Mouse (Mus musculus): ENCODE results near the gene Lhfp. TPM values are rescaled to one million over a fixed set of nuclear protein-coding genes. Genes with fewer than 3 reads are reported as not detected.

Gene Lhfp
- polyA plus RNA-seq, 1 experiment from 2014 or later = 12.9 TPM

DNA sequence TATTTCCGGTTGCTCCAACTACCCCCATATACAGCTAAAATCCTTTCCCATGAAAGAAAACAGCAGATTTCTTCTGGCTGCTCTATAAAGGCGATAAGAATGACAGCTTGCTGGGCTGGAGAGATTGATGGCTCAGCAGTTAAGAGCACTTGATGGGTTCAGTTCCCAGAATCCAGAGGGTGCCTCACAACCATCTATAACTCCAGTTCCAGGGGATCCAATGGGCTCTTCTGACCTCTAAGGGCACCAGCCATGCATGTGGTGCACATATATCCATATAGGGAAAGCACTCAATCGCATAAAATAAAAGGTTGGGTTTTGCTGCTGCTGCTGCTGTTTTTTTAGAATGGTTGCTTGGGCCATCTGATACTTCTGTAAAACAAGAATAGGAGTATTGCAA lies 251.1 kb downstream of the Lhfp start:
- ATAC-seq (replicated peaks; ENCODE audit: low FRiP score) = no peak
- Histone ChIP-seq H3K9me3 (ENCODE audit: control insufficient read depth, low read length) (no peaks in the 10 kb centered on the region), H3K4me3 (ENCODE audit: low read depth, low read length) (no peak overlapping the region), H3K4me1 (replicated peaks; ENCODE audit: control insufficient read depth, insufficient read depth, low read length) (no peaks in the 10 kb centered on the region), H3K4me2 (no peak overlapping the region), H3K27me3 (replicated peaks; ENCODE audit: control insufficient read depth, insufficient read depth, low read length) (no peaks in the 10 kb centered on the region), H3K9ac (ENCODE audit: low read depth, low read length) (no peak overlapping the region), H3K36me3 (ENCODE audit: control insufficient read depth, insufficient read depth, low read length) (no peaks in the 10 kb centered on the region), H3K27ac (ENCODE audit: low read depth, low read length) (no peak overlapping the region)
- no peak for DNase-seq (ENCODE audit: low spot score)
- 59% methylated on average over 3 of the region's 3 CpGs for WGBS

DNA sequence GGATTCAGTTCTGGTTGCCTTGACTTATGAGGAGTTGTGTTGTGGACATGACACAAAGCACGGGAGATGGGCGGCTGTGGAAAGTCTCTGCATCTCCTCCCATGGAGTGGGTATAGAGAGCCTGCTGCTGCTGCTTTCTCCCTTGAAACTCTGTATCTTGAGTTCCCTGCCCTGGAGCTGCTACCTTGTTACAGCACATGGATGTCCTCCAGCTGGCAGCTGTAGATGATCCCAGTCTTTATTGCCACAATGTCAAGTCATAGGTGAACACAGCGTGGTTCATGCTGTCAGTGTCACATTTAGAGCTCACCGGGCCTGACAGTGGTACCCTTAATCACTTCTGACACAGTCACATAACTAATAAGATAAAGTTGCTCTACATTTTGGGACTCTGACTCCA lies 251.7 kb downstream of the Lhfp start:
- DNase-seq (ENCODE audit: low spot score) (no peak), ATAC-seq (replicated peaks; ENCODE audit: low FRiP score) (no peak)
- Histone ChIP-seq H3K36me3 (ENCODE audit: control insufficient read depth, insufficient read depth, low read length) (no peaks in the 10 kb centered on the region), H3K9me3 (ENCODE audit: control insufficient read depth, low read length) (no peaks in the 10 kb centered on the region), H3K27ac (ENCODE audit: low read depth, low read length) (no peak overlapping the region), H3K27me3 (replicated peaks; ENCODE audit: control insufficient read depth, insufficient read depth, low read length) (no peaks in the 10 kb centered on the region), H3K4me2 (no peak overlapping the region), H3K4me3 (ENCODE audit: low read depth, low read length) (no peak overlapping the region), H3K9ac (ENCODE audit: low read depth, low read length) (no peak overlapping the region), H3K4me1 (replicated peaks; ENCODE audit: control insufficient read depth, insufficient read depth, low read length) (no peaks in the 10 kb centered on the region)
- 83% methylated on average over 4 of the region's 4 CpGs for WGBS

DNA sequence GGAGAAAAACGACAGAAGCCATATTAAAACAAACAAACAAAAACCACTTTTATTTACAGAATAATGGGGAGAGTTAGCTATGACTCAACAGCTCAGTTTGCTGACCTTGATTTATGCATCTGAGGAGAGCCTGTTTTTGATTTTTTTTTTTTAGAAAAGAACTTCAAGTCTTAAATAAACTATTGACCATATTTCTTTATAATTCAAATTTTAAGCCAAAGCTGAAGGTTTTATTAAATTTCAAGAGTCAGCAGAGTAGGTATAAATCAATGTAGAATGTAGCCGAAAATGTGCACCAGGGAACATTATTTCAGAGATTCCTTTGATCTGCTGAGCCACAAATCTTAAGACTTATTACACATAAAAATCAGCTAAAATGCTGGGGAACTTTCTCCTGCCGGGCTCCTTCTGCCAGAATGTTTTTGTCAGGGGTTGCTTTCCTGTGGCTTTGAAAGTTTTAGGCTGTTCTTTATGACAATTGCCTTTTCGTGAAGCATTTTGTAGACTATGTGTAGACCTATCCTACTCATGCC lies 252.6 kb downstream of the Lhfp start:
- no peak overlapping the region for H3K4me3 ChIP-seq (ENCODE audit: low read depth, low read length)
- H3K4me1 ChIP-seq (replicated peaks; ENCODE audit: control insufficient read depth, insufficient read depth, low read length) = no peaks in the 10 kb centered on the region
- no peak for DNase-seq (ENCODE audit: low spot score)
- no peak overlapping the region for H3K4me2 ChIP-seq
- H3K9ac ChIP-seq (ENCODE audit: low read depth, low read length) = no peak overlapping the region
- H3K9me3 ChIP-seq (ENCODE audit: control insufficient read depth, low read length) = no peaks in the 10 kb centered on the region
- no peaks in the 10 kb centered on the region for H3K27me3 ChIP-seq (replicated peaks; ENCODE audit: control insufficient read depth, insufficient read depth, low read length)
- no peaks in the 10 kb centered on the region for H3K36me3 ChIP-seq (ENCODE audit: control insufficient read depth, insufficient read depth, low read length)
- WGBS = 67% methylated on average over 4 of the region's 4 CpGs
- H3K27ac ChIP-seq (ENCODE audit: low read depth, low read length) = no peak overlapping the region
- no peak for ATAC-seq (replicated peaks; ENCODE audit: low FRiP score)

DNA sequence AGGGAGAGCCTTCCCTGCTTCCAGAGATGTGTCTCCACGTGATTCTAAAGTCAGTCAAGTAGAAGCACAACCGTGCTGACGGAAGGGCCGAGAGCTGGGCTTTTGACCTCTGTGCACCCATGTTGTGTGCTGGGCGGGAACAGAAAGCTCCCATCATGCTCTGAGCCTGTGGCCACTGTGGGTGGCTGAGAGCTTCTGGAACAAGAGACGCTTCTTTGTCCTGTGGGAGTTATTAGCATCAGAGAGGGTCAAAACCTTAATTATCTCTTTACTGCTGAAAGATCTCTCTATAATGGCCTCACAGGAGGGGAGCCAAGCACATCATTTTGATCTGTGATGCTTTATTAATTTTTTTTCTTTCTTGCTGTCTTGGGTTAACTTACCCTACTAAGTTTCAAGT lies 253.5 kb downstream of the Lhfp start:
- Histone ChIP-seq H3K4me3 (ENCODE audit: low read depth, low read length) (no peak overlapping the region), H3K27me3 (replicated peaks; ENCODE audit: control insufficient read depth, insufficient read depth, low read length) (no peaks in the 10 kb centered on the region), H3K27ac (ENCODE audit: low read depth, low read length) (no peak overlapping the region), H3K4me2 (no peak overlapping the region), H3K4me1 (replicated peaks; ENCODE audit: control insufficient read depth, insufficient read depth, low read length) (no peaks in the 10 kb centered on the region), H3K36me3 (ENCODE audit: control insufficient read depth, insufficient read depth, low read length) (no peaks in the 10 kb centered on the region), H3K9ac (ENCODE audit: low read depth, low read length) (no peak overlapping the region), H3K9me3 (ENCODE audit: control insufficient read depth, low read length) (no peaks in the 10 kb centered on the region)
- no peak for DNase-seq (ENCODE audit: low spot score)
- no peak for ATAC-seq (replicated peaks; ENCODE audit: low FRiP score)
- 77% methylated on average over 6 of the region's 6 CpGs for WGBS

DNA sequence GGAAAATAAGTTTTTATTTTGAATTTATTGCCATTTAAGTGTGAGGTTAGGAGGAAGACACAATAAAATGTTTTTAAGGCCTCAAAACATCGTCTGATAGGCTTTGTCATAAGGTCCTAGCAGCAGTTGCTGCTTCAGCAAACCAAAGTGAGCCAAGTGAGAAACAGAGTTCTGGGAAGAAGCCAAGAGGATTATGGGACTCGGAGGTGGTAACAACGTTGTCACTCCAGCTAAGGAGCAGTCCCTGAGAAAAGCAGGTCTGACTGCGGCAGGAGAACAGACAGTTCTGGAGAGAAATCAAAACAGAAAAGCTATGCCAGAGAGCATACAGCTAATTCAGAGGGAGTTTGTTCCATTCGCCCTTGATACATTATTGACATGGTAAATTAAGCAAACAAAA lies 260.5 kb downstream of the Lhfp start:
- DNase-seq (ENCODE audit: low spot score) (no peak), ATAC-seq (replicated peaks; ENCODE audit: low FRiP score) (no peak)
- Histone ChIP-seq H3K27ac (ENCODE audit: low read depth, low read length) (no peak overlapping the region), H3K9ac (ENCODE audit: low read depth, low read length) (no peak overlapping the region), H3K4me1 (replicated peaks; ENCODE audit: control insufficient read depth, insufficient read depth, low read length) (no peaks in the 10 kb centered on the region), H3K4me3 (ENCODE audit: low read depth, low read length) (no peak overlapping the region), H3K4me2 (no peak overlapping the region), H3K27me3 (replicated peaks; ENCODE audit: control insufficient read depth, insufficient read depth, low read length) (no peaks in the 10 kb centered on the region), H3K9me3 (ENCODE audit: control insufficient read depth, low read length) (no peaks in the 10 kb centered on the region), H3K36me3 (ENCODE audit: control insufficient read depth, insufficient read depth, low read length) (no peaks in the 10 kb centered on the region)
- 66% methylated on average over 5 of the region's 5 CpGs for WGBS

DNA sequence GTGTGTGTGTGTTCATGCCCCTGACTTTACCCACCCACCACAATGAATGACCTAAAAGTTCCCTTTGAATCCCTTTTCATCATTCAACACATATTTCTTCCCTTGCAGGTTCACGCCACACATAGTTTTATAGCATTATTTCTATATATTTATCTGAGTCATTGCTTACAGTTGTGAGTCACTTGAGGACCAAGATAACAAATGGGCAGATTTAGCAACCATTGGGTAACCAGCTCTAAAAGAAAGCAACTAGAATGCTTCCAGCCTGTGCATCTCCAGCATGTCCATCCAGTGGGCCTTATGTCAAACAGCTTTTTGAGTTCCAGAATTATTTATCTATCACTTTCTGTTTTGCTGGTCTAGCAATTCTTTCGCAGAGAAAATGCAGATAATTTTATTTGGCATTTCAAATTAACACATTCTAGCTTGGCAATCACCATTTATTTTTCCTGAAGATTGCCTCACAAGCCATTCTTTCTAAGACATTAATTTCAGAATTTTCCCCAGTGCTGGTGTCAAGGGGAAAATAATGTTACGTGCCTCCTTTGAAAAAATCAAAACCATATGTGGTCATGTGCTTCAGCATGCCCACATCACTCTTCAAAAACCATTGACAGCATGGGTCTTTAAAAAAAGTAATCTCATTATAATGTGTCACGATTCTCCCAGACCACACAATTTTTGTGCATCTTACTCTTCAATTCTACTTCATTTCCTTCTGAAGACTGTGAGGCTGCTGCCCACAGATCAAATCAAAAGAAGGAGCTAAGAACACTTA lies 263.0 kb downstream of the Lhfp start:
- no peaks in the 10 kb centered on the region for H3K27me3 ChIP-seq (replicated peaks; ENCODE audit: control insufficient read depth, insufficient read depth, low read length)
- H3K4me3 ChIP-seq (ENCODE audit: low read depth, low read length) = no peak overlapping the region
- no peak overlapping the region for H3K27ac ChIP-seq (ENCODE audit: low read depth, low read length)
- H3K9me3 ChIP-seq (ENCODE audit: control insufficient read depth, low read length) = no peaks in the 10 kb centered on the region
- H3K4me2 ChIP-seq = no peak overlapping the region
- no peaks in the 10 kb centered on the region for H3K4me1 ChIP-seq (replicated peaks; ENCODE audit: control insufficient read depth, insufficient read depth, low read length)
- DNase-seq (ENCODE audit: low spot score) = no peak
- 76% methylated on average over 4 of the region's 4 CpGs for WGBS
- H3K36me3 ChIP-seq (ENCODE audit: control insufficient read depth, insufficient read depth, low read length) = no peaks in the 10 kb centered on the region
- no peak for ATAC-seq (replicated peaks; ENCODE audit: low FRiP score)
- no peak overlapping the region for H3K9ac ChIP-seq (ENCODE audit: low read depth, low read length)

DNA sequence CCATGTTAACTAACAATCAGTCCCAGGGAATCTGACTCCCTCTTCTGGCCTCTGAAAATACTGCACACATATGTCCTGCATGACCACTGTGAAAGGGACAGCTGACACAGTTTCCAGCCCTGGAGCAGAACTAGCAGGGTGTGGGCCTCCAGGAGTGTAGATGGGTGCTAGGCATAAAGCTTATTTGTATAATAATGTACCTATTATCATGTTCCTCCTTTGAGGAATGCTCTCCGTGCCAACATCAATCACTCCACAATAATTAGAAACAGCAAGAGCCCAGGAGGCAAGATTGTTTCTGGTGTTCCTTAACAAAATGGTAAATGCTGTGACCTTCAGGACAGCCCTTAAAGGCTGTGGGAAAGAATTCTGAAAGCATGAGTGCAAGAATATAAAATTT lies 264.5 kb downstream of the Lhfp start:
- DNase-seq (ENCODE audit: low spot score) (no peak), ATAC-seq (replicated peaks; ENCODE audit: low FRiP score) (no peak)
- no peak overlapping the region for H3K27ac ChIP-seq (ENCODE audit: low read depth, low read length)
- H3K4me2 ChIP-seq = no peak overlapping the region
- H3K36me3 ChIP-seq (ENCODE audit: control insufficient read depth, insufficient read depth, low read length) = no peaks in the 10 kb centered on the region
- H3K4me1 ChIP-seq (replicated peaks; ENCODE audit: control insufficient read depth, insufficient read depth, low read length) = no peaks in the 10 kb centered on the region
- no peak overlapping the region for H3K9ac ChIP-seq (ENCODE audit: low read depth, low read length)
- H3K9me3 ChIP-seq (ENCODE audit: control insufficient read depth, low read length) = no peaks in the 10 kb centered on the region
- no peak overlapping the region for H3K4me3 ChIP-seq (ENCODE audit: low read depth, low read length)
- WGBS = 89% methylated on average over 1 of the region's 1 CpGs
- H3K27me3 ChIP-seq (replicated peaks; ENCODE audit: control insufficient read depth, insufficient read depth, low read length) = no peaks in the 10 kb centered on the region

DNA sequence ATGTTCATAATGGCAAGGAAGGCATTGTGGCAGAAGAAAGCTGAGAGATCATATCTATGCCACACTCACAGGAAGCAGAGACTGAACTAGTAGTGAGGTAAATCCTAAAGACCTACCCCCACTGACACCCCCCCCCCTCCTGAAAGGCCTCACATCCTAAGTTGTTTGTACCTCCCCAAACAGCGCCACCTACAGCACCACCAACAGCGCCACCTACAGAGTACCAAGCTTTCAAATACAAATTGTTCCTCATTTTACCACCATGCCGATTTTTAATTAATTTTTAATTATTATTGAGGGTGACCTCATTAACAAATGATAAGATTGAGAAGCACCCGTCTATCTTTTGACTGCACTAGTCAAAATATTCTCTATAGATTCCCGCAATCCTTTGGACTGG lies 267.3 kb downstream of the Lhfp start:
- Histone ChIP-seq H3K36me3 (ENCODE audit: control insufficient read depth, insufficient read depth, low read length) (no peaks in the 10 kb centered on the region), H3K27me3 (replicated peaks; ENCODE audit: control insufficient read depth, insufficient read depth, low read length) (no peaks in the 10 kb centered on the region), H3K9me3 (ENCODE audit: control insufficient read depth, low read length) (no peaks in the 10 kb centered on the region), H3K4me3 (ENCODE audit: low read depth, low read length) (no peak overlapping the region), H3K9ac (ENCODE audit: low read depth, low read length) (no peak overlapping the region), H3K27ac (ENCODE audit: low read depth, low read length) (no peak overlapping the region), H3K4me2 (no peak overlapping the region), H3K4me1 (replicated peaks; ENCODE audit: control insufficient read depth, insufficient read depth, low read length) (no peaks in the 10 kb centered on the region)
- no peak for ATAC-seq (replicated peaks; ENCODE audit: low FRiP score)
- no peak for DNase-seq (ENCODE audit: low spot score)
- 54% methylated on average over 5 of the region's 5 CpGs for WGBS

DNA sequence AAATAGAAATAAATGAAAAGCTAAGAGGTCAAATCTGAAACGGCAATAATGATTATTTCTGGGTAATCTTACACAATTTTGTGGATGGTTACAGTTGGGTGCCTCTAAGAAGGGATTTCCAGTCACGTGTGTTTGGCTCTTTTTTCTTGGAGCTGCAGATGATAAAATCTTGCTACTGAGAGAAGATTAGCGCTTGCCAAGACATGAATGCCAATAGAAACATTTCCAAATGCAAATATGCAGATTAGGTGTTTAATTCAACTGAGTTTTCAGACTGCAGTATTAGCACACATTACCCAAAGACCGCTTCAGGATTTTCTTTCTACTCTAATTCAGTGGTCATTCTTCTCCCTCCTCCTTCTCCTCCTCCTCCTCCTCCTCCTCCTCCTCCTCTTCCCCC lies 268.8 kb downstream of the Lhfp start:
- WGBS = 71% methylated on average over 4 of the region's 4 CpGs
- no peak for DNase-seq (ENCODE audit: low spot score)
- no peak overlapping the region for H3K9ac ChIP-seq (ENCODE audit: low read depth, low read length)

More for the DNA sequence above, 268.8 kb downstream of the Lhfp start:
- no peaks in the 10 kb centered on the region for H3K27me3 ChIP-seq (replicated peaks; ENCODE audit: control insufficient read depth, insufficient read depth, low read length)
- no peaks in the 10 kb centered on the region for H3K36me3 ChIP-seq (ENCODE audit: control insufficient read depth, insufficient read depth, low read length)
- no peak overlapping the region for H3K27ac ChIP-seq (ENCODE audit: low read depth, low read length)
- H3K4me3 ChIP-seq (ENCODE audit: low read depth, low read length) = no peak overlapping the region
- no peak for ATAC-seq (replicated peaks; ENCODE audit: low FRiP score)
- H3K9me3 ChIP-seq (ENCODE audit: control insufficient read depth, low read length) = no peaks in the 10 kb centered on the region
- no peak overlapping the region for H3K4me2 ChIP-seq
- H3K4me1 ChIP-seq (replicated peaks; ENCODE audit: control insufficient read depth, insufficient read depth, low read length) = no peaks in the 10 kb centered on the region

All from liver, embryonic 11.5 days (tissue).